Mouse (Mus musculus): ENCODE data around the gene Raver1. TPM values are rescaled to one million over a fixed set of nuclear protein-coding genes. Genes with fewer than 3 reads are reported as not detected.

The Raver1 gene
- polyA plus RNA-seq, 1 experiment: 49.2 TPM

- Histone ChIP-seq H3ac (ENCODE audit: control insufficient read depth, insufficient read length, low read depth) (no peak overlapping the region), H3K4me3 (ENCODE audit: insufficient read depth, poor library complexity, severe bottlenecking) (no peak overlapping the region), H3K27me3 (ENCODE audit: control insufficient read depth, insufficient read depth, insufficient read length) (peaks cover 21% of the 10 kb centered on the region), H3K79me3 (ENCODE audit: low read depth) (no peaks in the 10 kb centered on the region), H3K79me2 (ENCODE audit: control insufficient read depth, insufficient read depth) (no peaks in the 10 kb centered on the region), H3K36me3 (ENCODE audit: control insufficient read depth, insufficient read depth) (no peaks in the 10 kb centered on the region)
- TF ChIP-seq MYOG (IDR thresholded peaks at IDR 0.05; ENCODE audit: control insufficient read depth, extremely low read depth, insufficient read length) (no peak), MAX (IDR thresholded peaks at IDR 0.05) (no peak), MYOD1 (IDR thresholded peaks at IDR 0.05; ENCODE audit: control insufficient read depth, insufficient read length, low read depth) (no peak), FOSL1 (IDR thresholded peaks at IDR 0.05; ENCODE audit: insufficient read depth, low read length, poor library complexity, severe bottlenecking) (no peak), USF1 (IDR thresholded peaks at IDR 0.05; ENCODE audit: low read depth) (no peak), CTCF (IDR thresholded peaks at IDR 0.05; ENCODE audit: control insufficient read depth, insufficient read depth, insufficient read length) (no peak), CEBPB (IDR thresholded peaks at IDR 0.05; ENCODE audit: low read depth) (no peak)
Measured at GRCm38 (mm10) chr9:21032491-21032890, 59.3 kb downstream of the Raver1 start.

- peaks cover 16% of the 10 kb centered on the region for H3K27me3 ChIP-seq (ENCODE audit: control insufficient read depth, insufficient read depth, insufficient read length)
- no peaks in the 10 kb centered on the region for H3K79me3 ChIP-seq (ENCODE audit: low read depth)
- no peaks in the 10 kb centered on the region for H3K79me2 ChIP-seq (ENCODE audit: control insufficient read depth, insufficient read depth)
- H3ac ChIP-seq (ENCODE audit: control insufficient read depth, insufficient read length, low read depth): peak within 1 kb of the TSS; percentile 69
- H3K4me3 ChIP-seq (ENCODE audit: insufficient read depth, poor library complexity, severe bottlenecking): peak within 1 kb of the TSS; percentile 26
- TF ChIP-seq CEBPB (IDR thresholded peaks at IDR 0.05; ENCODE audit: low read depth) (no peak), MAX (IDR thresholded peaks at IDR 0.05) (no peak)
- no peaks in the 10 kb centered on the region for H3K36me3 ChIP-seq (ENCODE audit: control insufficient read depth, insufficient read depth)
Measured at GRCm38 (mm10) chr9:21031896-21032351, 59.9 kb downstream of the Raver1 start, which contains the start of gene Icam5. Gene Icam5 (plus strand): TSS chr9:21032073.

GRCm38 (mm10) chr9:21031251-21031895, 60.4 kb downstream of the Raver1 start:
- Histone ChIP-seq H3ac (ENCODE audit: control insufficient read depth, insufficient read length, low read depth) (peak overlapping the region; percentile 52), H3K27me3 (ENCODE audit: control insufficient read depth, insufficient read depth, insufficient read length) (peaks cover 10% of the 10 kb centered on the region), H3K79me2 (ENCODE audit: control insufficient read depth, insufficient read depth) (no peaks in the 10 kb centered on the region), H3K4me3 (ENCODE audit: insufficient read depth, poor library complexity, severe bottlenecking) (peak overlapping the region; percentile 26), H3K79me3 (ENCODE audit: low read depth) (no peaks in the 10 kb centered on the region), H3K36me3 (ENCODE audit: control insufficient read depth, insufficient read depth) (no peaks in the 10 kb centered on the region)
- TF ChIP-seq FOSL1 (IDR thresholded peaks at IDR 0.05; ENCODE audit: insufficient read depth, low read length, poor library complexity, severe bottlenecking) (no peak), MAX (IDR thresholded peaks at IDR 0.05) (no peak), MYOD1 (IDR thresholded peaks at IDR 0.05; ENCODE audit: control insufficient read depth, insufficient read length, low read depth) (no peak), USF1 (IDR thresholded peaks at IDR 0.05; ENCODE audit: low read depth) (no peak), CTCF (IDR thresholded peaks at IDR 0.05; ENCODE audit: control insufficient read depth, insufficient read depth, insufficient read length) (no peak), MYOG (IDR thresholded peaks at IDR 0.05; ENCODE audit: control insufficient read depth, extremely low read depth, insufficient read length) (no peak)

- H3K79me3 ChIP-seq (ENCODE audit: low read depth): no peaks in the 10 kb centered on the region
- TF ChIP-seq MAX (IDR thresholded peaks at IDR 0.05) (no peak), MYOD1 (IDR thresholded peaks at IDR 0.05; ENCODE audit: control insufficient read depth, insufficient read length, low read depth) (no peak), CTCF (IDR thresholded peaks at IDR 0.05; ENCODE audit: control insufficient read depth, insufficient read depth, insufficient read length) (peak; percentile 12), USF1 (IDR thresholded peaks at IDR 0.05; ENCODE audit: low read depth) (peak; percentile 31), FOSL1 (IDR thresholded peaks at IDR 0.05; ENCODE audit: insufficient read depth, low read length, poor library complexity, severe bottlenecking) (no peak)
- peak overlapping the region; percentile 52 for H3ac ChIP-seq (ENCODE audit: control insufficient read depth, insufficient read length, low read depth)
- no peaks in the 10 kb centered on the region for H3K79me2 ChIP-seq (ENCODE audit: control insufficient read depth, insufficient read depth)
- peaks cover 5% of the 10 kb centered on the region for H3K27me3 ChIP-seq (ENCODE audit: control insufficient read depth, insufficient read depth, insufficient read length)
- no peaks in the 10 kb centered on the region for H3K36me3 ChIP-seq (ENCODE audit: control insufficient read depth, insufficient read depth)
- peak overlapping the region; percentile 26 for H3K4me3 ChIP-seq (ENCODE audit: insufficient read depth, poor library complexity, severe bottlenecking)
Measured at GRCm38 (mm10) chr9:21030781-21031250, 61.0 kb downstream of the Raver1 start.

DNA sequence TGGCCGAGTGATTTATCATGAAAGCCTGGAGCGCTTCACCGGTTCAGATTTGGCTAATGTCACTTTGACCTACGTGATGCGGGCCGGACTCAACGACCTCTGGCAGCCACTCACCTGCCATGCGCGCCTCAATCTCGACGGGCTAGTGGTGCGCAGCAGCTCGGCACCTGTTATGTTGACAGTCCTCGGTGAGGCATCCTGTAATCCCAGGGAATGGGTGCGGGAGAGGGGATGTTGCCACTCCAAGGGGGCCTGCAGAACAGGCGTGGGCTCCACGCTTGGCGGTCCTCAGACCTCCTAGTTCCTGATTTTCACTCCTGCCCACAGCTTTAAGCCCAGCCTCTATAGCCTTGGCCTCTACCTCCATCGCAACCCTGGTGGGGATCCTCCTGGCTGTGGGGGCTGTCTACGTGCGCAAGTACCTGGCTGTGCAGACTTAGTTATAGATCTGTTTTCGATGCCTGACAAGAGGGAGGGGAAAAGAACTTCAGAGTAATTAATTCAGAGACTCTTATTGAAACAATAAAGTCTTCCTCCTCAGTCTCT, 61.7 kb downstream of the Raver1 start:
- H3ac ChIP-seq (ENCODE audit: control insufficient read depth, insufficient read length, low read depth): no peak overlapping the region
- no peaks in the 10 kb centered on the region for H3K79me2 ChIP-seq (ENCODE audit: control insufficient read depth, insufficient read depth)
- H3K79me3 ChIP-seq (ENCODE audit: low read depth): no peaks in the 10 kb centered on the region
- no peak for TF ChIP-seq MAX (IDR thresholded peaks at IDR 0.05)
- no peak for TF ChIP-seq USF1 (IDR thresholded peaks at IDR 0.05; ENCODE audit: low read depth)
- no peak for TF ChIP-seq CEBPB (IDR thresholded peaks at IDR 0.05; ENCODE audit: low read depth)
- no peak for TF ChIP-seq MYOG (IDR thresholded peaks at IDR 0.05; ENCODE audit: control insufficient read depth, extremely low read depth, insufficient read length)
- no peak for TF ChIP-seq CTCF (IDR thresholded peaks at IDR 0.05; ENCODE audit: control insufficient read depth, insufficient read depth, insufficient read length)
- TF ChIP-seq MYOD1 (IDR thresholded peaks at IDR 0.05; ENCODE audit: control insufficient read depth, insufficient read length, low read depth): no peak
- no peak for TF ChIP-seq FOSL1 (IDR thresholded peaks at IDR 0.05; ENCODE audit: insufficient read depth, low read length, poor library complexity, severe bottlenecking)
- H3K4me3 ChIP-seq (ENCODE audit: insufficient read depth, poor library complexity, severe bottlenecking): no peak overlapping the region
- H3K36me3 ChIP-seq (ENCODE audit: control insufficient read depth, insufficient read depth): no peaks in the 10 kb centered on the region
- H3K27me3 ChIP-seq (ENCODE audit: control insufficient read depth, insufficient read depth, insufficient read length): no peaks in the 10 kb centered on the region
